Mouse (Mus musculus) kidney, adult 10 weeks (tissue): ENCODE measurements around the gene Bloc1s6. TPM values are rescaled to one million over a fixed set of nuclear protein-coding genes. Genes with fewer than 3 reads are reported as not detected.

Experiments used
- polyA plus RNA-seq: library from polyadenylated mRNA; stranded (reverse); fragments of 350-450 nt; fragmentation: Illumina TruSeq; extraction: RNeasy Lipid Tissue Mini Kit (QIAGEN cat#74804); gene quantifications from one replicate; pipeline ENCODE4 v1.2.3, GENCODE M21; 2014; ENCODE audit warnings: low read depth, low replicate concordance

Gene Bloc1s6
- 61.6 TPM for polyA plus RNA-seq

DNA sequence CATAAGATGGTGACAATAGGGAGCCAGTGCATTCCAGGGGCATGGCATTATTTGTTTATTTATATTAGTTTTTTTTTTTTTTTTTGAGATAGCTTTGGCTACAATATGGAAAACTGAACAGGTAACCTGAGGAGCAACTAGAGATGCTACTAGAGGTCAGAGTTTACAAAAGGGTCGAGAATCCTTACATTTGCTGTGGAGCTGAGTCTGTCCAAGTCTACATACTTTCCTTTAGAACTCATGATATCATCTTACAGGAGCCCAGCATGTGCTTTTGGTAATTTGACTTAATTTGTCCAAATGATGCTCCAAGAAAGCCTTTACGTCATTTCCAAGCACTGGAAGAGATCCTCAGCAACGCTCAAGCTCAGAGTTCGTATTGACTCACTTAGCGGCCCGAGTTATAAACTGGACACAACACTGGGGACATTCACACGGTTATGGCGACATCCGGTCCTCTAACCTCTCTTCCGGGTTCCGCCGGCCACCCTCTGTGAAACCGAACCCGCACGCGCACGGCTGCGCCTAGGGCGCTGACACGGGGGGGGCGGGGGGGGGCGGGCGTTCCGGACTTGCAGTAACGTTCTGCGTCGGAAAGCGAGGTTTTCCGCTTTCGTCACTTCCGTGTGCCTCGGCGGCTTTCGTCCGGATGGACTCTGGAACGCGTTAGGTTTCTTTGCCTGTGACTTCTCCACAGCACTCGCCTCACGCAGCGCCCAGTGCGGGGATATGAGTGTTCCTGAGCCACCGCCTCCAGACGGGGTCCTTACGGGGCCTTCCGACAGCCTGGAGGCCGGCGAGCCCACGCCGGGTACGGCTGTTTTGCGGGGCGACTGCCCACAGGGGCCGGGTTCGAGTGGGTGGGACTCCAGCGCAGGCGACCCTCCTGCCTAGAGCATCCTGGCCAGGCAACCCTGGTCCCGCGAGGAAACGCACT lies at the start of gene Bloc1s6:
Bloc1s6 (plus strand) TSS at position 610 of the 937 bp plus-strand sequence.

DNA sequence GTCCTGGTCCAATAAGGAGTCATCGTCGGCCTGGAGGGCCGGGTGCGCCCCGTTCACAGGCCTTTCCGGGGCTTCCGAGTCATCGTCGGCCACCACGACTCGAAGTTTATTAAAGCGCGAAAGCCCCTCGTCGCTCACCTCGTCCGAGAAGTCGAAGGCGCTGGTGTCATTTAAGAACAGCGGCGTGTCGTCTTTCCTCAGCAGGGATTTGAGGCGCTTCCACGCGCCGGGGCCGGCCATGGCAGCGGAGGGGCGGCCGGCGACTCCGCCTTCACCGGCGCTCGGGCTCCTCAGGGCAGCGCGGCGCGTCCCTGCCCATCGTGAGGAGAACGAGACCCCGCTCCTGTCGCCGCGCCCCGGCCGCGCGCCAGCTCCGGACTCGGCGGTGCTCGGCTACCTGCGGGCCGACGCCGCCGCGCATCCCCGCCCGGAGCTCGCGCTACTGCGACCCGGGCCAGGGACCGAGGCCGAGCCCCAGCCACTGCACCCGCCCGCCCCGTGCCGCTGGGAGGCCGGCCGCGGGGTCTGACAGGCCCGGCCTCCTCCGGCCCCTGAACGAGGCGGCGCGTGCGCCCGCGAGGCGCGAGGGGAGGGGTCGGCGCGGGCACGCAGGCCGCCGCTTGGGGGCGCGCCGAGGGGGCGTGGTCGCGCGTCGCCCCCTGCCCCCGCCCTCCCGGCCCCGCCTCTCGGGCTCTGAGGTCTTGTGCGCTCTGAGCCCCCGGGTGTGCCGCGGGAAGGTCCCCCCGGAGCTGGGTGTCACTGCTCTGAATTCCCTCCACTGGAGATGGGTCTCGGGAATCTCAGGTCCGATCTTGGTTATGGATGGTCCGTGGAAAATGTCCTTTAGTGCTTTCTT lies 35.9 kb upstream of the Bloc1s6 start, which contains the start of gene Slc30a4:
Slc30a4 (minus strand) TSS at position 483 of the 856 bp plus-strand sequence.

DNA sequence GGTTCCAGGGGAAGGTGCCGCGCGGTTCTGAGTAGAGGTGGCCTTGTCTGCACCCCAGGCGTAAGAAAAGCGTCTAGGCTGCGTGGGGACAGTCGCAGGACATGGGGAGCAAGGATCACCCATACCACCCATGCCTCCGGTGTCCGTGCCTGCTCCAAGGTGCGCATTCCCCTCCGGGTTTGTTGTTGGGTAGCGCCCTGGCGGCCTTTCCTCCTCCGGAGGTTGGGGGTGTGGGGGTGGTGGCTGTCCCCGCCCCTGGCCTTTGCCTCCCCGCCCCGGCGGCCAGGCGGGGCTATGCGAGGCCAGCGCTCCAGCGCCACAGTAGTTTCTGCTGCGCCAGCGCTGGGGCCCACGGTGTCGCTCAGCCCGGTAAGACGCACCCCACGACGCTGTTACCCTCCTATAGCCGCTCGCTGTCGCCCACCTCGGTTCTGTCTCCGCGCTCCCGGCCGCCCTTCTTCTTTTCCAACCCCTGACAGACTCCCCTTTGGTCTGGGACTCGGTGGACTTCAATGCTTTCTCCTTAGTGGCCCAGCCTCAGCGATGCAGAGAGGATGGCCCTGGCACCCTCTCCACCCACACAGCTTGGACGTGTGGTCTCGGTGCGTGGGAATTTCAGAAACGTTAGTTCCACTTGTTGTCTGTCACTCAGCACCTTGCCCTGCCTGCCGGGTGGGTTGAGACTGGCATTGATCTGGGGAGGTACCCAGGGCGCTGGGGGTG lies 26.9 kb downstream of the Bloc1s6 start, which contains the start of gene Sqor:
Sqor (plus strand) TSS at position 167 of the 723 bp plus-strand sequence.

Other genes with a start within 250 kb of the Bloc1s6 start
- 2,427 TPM for gene Gatm, start 127.2 kb upstream of the Bloc1s6 start, polyA plus RNA-seq
- 0.93 TPM for gene AA467197, start 101.5 kb upstream of the Bloc1s6 start, polyA plus RNA-seq
- gene Slc30a4, start 35.8 kb upstream of the Bloc1s6 start, polyA plus RNA-seq, result 56.2 TPM
- gene Sqor, start 26.7 kb downstream of the Bloc1s6 start, polyA plus RNA-seq, result 154 TPM